Mouse (Mus musculus) monocyte, adult 2 months (primary cell): ENCODE data around the gene Arhgap4.

Source experiments
- DNase-seq, 2 experiments: peaks; one replicate each; pipeline ENCODE4 v3.0.0; 2022; ENCODE audit warnings: low spot score in 2 of 2, low read depth in 1 of 2

The Arhgap4 gene

GRCm38 (mm10) chrX:73916945-73917344 is 4.7 kb downstream of the Arhgap4 start:
- no peak for DNase-seq

GRCm38 (mm10) chrX:73914827-73915703 is 6.6 kb downstream of the Arhgap4 start:
- DNase-seq = peak; percentile 74 to 87

GRCm38 (mm10) chrX:73911588-73911987 is 10.1 kb downstream of the Arhgap4 start:
- DNase-seq = peak; percentile 19 to 34

GRCm38 (mm10) chrX:73911156-73911555 is 10.5 kb downstream of the Arhgap4 start:
- DNase-seq = peak in 1 of 2 experiments; percentile 13

- no peak for DNase-seq
Observed at GRCm38 (mm10) chrX:73910451-73910850, 11.2 kb downstream of the Arhgap4 start.

GRCm38 (mm10) chrX:73910049-73910448 is 11.6 kb downstream of the Arhgap4 start:
- no peak for DNase-seq

- DNase-seq = no peak
Observed at GRCm38 (mm10) chrX:73897959-73898358, 23.7 kb downstream of the Arhgap4 start.

- no peak for DNase-seq
Observed at GRCm38 (mm10) chrX:73895719-73896118, 26.0 kb downstream of the Arhgap4 start, which contains the start of gene L1cam. Gene L1cam, minus strand, starts transcription at chrX:73896105.

GRCm38 (mm10) chrX:73892833-73893232 is 28.8 kb downstream of the Arhgap4 start:
- no peak for DNase-seq

- no peak for DNase-seq
Observed at GRCm38 (mm10) chrX:73891551-73892152, 30.0 kb downstream of the Arhgap4 start, which contains the start of gene Avpr2. Gene Avpr2, plus strand, starts transcription at chrX:73892102.

GRCm38 (mm10) chrX:73881463-73881862 is 40.2 kb downstream of the Arhgap4 start:
- DNase-seq = no peak

GRCm38 (mm10) chrX:73881036-73881427 is 40.6 kb downstream of the Arhgap4 start:
- no peak for DNase-seq

GRCm38 (mm10) chrX:73880194-73881035 is 41.3 kb downstream of the Arhgap4 start:
- DNase-seq = peak in 1 of 2 experiments; percentile 13

- DNase-seq = no peak
Observed at GRCm38 (mm10) chrX:73877014-73877413, 44.7 kb downstream of the Arhgap4 start.

- DNase-seq = no peak
Observed at GRCm38 (mm10) chrX:73875881-73876280, 45.8 kb downstream of the Arhgap4 start.

GRCm38 (mm10) chrX:73871956-73872355 is 49.7 kb downstream of the Arhgap4 start:
- no peak for DNase-seq

- DNase-seq = no peak
Observed at GRCm38 (mm10) chrX:73871474-73871873, 50.2 kb downstream of the Arhgap4 start.

- DNase-seq = no peak
Observed at GRCm38 (mm10) chrX:73869334-73869733, 52.3 kb downstream of the Arhgap4 start.

- DNase-seq = no peak
Observed at GRCm38 (mm10) chrX:73867852-73868251, 53.8 kb downstream of the Arhgap4 start.

- no peak for DNase-seq
Observed at GRCm38 (mm10) chrX:73867256-73867655, 54.4 kb downstream of the Arhgap4 start.

- no peak for DNase-seq
Observed at GRCm38 (mm10) chrX:73864692-73865091, 57.0 kb downstream of the Arhgap4 start.
